Mouse (Mus musculus): ENCODE data around the gene Spop.

DNA sequence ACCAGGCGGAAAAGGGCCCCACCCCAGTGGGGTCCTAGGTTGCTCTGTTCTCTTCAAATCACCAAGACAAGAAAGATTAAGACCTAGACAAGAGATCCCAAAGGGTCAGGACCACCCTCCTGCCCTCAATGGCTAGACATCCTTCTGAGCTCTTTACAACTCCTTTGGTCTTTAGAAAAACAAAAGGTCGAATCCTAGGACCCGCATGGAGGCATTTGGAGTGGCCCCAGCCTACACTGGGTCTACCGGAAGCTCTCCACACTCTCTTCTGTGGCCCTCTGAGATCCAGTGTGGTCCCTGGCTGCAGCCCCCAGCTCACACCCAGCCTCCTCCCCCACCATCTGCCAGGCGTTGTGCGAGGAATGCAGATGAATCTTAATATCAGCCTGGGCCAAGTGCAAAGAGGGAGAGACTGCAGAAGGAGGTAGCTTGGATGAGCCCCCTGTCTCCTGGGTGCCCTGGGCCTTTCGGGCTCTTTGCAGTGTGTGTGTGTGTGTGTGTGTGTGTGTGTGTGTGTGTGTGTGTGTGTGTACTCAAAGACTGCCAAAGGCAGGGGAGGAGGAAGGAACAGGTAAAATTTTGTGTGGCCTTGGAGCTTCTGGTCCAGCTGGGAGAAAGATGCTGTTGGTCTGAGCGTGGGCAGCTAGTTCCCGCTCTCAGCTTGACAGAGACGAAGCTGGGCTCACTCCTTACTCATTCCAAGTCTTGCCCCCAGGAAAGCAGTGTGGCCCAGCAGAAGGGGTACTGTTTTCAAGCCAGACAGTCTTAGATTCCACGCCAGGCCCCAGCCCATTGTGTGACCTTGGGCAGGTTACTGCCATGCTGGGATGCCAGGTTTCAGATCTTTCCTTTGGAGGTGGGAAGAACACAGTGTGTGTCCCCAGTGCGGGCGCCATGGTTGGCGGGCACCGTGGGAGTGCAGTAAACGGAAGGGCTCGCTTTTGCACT, 101.8 kb downstream of the Spop start:
- no peak for TF ChIP-seq POLR2A (IDR thresholded peaks at IDR 0.05; ENCODE audit: insufficient read depth, low read length)
- TF ChIP-seq EP300 (IDR thresholded peaks at IDR 0.05; ENCODE audit: insufficient read depth, low read depth, low read length): 0 out of 2 replicates have a peak, but pooled peaks have one; percentile 22
- no peak for TF ChIP-seq CTCF (IDR thresholded peaks at IDR 0.05; ENCODE audit: low read depth, low read length)
